Mouse (Mus musculus): ENCODE results near the gene Astn2.

DNA sequence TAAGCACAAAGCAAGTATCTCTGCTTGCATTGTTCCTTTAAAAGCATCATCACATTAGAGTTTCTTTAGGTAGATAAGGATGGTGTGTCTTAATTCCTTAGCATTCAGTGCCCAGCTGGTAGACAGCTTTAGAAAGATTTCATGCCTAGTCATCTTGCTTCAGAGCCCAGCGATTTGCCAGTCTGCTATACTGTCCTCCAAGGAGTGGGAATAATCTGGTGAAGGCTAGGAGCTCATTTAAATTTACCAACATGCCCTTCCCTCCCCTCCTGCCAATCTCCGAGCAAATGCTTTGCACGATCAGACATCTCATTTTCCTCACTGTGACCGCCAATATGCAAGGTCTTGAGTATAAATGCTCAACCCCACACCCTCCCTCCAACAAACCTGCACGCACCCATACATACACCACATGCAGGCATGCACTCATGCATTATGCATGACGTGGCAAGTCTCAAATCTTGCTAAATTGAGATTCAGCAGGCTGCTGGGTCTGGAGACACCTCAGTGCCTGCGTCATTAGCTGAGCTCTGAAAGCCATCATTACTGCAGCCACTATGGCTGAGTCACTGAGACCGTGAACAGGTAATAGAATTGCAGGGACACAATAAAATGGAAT lies 704.6 kb downstream of the Astn2 start:
- TF ChIP-seq CTCF (IDR thresholded peaks at IDR 0.05; ENCODE audit: control insufficient read depth, insufficient read depth, low read length) (no peak), POLR2A (IDR thresholded peaks at IDR 0.05; ENCODE audit: borderline replicate concordance, control insufficient read depth, low read depth, low read length) (no peak)

Measured in bone marrow, adult 2 months (tissue).